Mouse (Mus musculus): ENCODE data around the gene Rab8a. TPM values are rescaled to one million over a fixed set of nuclear protein-coding genes. Genes with fewer than 3 reads are reported as not detected.

Rab8a gene
- polyA plus RNA-seq, 1 experiment from 2014 or later: 69.7 TPM

DNA sequence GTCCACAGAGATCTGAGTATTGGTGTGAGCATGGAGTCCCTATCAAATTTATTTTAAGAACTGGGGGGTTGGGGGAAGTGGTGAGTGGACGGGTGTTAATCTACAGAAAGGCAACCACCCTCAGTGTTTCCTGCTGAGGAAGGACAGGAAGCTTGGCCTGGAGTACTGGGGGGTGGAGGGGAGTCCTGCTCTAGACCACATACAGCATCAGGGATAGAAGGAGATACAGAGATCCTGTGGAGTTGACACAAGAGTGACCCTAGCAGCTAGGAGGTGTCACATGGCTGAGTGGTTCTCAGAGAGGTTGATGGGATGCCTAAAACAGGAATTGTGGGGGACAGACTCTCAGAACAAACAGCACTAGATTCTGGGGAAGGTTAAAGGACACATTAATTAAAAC is 27.5 kb upstream of the Rab8a start:
- H3K27me3 ChIP-seq: peaks cover 52% of the 10 kb centered on the region
- no peak overlapping the region for H3K27ac ChIP-seq (replicated peaks)
- 6% methylated on average over 1 of the region's 1 CpGs for WGBS (ENCODE audit: insufficient replicate concordance)
- no peak overlapping the region for H3K4me3 ChIP-seq (replicated peaks)
- H3K4me2 ChIP-seq: no peak overlapping the region
- no peak overlapping the region for H3K9ac ChIP-seq
- H3K36me3 ChIP-seq (replicated peaks): peaks cover 2% of the 10 kb centered on the region; the same call in 1 of the 2 replicates
- peaks cover 25% of the 10 kb centered on the region for H3K4me1 ChIP-seq (replicated peaks)
- peak; percentile 20; the same call in 1 of the 2 replicates for ATAC-seq (ENCODE audit: insufficient read depth)
- H3K9me3 ChIP-seq (replicated peaks): no peaks in the 10 kb centered on the region

DNA sequence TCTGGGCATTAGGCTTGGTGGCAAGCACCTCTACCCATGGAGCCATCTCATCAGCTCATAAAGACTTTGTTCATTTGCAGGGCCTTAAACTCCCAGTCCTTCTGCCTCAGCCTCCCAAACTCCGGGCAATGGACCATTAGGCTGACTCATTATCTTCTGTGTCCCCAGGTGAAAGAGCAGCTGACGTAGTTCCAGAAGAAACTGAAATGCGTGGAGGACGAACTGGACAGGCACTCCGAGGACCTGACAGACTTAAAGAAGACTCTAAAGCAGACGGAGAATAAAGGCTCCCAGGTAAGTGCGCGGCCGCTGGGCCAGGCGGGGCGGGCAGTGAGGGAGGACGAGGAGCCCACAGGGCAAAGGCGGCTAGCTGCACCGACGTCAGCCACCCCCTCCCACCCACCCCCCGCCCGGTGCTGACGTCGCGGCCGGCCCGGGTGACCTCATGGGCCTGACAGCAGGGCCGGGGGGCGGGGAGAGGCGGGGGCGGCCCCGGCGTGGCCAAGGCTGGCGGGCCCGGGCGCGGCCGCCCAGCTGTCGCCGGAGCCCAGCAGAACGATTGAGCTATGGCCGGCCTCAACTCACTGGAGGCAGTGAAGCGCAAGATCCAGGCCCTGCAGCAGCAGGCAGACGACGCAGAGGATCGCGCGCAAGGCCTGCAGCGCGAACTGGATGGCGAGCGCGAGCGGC is 26.1 kb upstream of the Rab8a start, which contains the start of gene Tpm4:
Tpm4 (plus strand) TSS at position 220 of the 690 bp plus-strand sequence.
- Histone ChIP-seq H3K4me2 (peak within 1 kb of the TSS; percentile 72), H3K4me3 (replicated peaks) (peak within 1 kb of the TSS; percentile 63), H3K9ac (peak within 1 kb of the TSS; percentile 59), H3K27me3 (peaks cover 52% of the 10 kb centered on the region), H3K36me3 (replicated peaks) (peaks cover 16% of the 10 kb centered on the region), H3K4me1 (replicated peaks) (peaks cover 25% of the 10 kb centered on the region), H3K27ac (replicated peaks) (peak within 1 kb of the TSS; percentile 78), H3K9me3 (replicated peaks) (no peaks in the 10 kb centered on the region)
- 2% methylated on average over 49 of the region's 49 CpGs for WGBS (ENCODE audit: insufficient replicate concordance)
- ATAC-seq (ENCODE audit: insufficient read depth): peak; percentile 69

DNA sequence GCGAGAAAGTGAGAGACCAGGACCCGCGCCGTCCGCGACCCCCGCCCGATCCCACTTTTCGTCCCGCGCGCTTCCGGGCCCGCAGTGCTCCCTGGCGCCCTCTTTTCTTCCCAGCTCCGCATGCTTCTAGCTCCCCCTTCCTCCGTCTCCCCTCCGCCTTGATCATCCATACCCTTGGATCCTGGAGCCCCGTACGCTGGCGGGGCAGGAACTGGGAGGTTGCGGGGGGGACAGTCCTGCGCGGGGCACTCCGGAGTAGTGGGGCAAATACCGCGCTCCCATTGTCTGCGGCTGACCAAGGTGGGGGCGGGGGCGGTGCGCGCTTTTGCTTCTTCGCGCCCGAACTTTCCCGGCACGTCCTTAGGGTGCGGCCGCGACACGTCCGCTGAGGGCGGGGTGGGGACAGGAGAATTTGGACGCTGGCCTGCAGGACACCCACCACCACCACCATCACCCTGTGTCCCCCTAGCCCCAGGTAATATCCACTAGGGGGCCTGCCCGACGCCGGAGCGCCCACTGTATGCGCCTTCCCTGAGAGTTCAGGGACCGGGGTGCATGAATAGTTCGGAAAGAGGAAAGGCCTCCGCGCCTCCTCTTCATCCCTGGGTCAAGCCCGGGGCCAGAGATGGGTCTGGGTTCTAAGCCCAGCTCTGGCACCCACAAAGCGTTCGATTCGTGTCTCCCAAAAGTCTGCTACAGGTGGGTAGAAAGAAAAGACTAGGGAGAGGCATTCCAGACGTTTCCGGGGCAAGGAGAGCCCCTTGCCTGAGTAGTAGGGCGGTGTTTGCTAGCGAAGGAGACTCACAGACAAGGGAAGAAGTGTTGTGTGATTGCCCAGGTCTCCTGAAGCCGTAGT is 25.3 kb upstream of the Rab8a start:
- Histone ChIP-seq H3K9ac (peak overlapping the region; percentile 59), H3K4me2 (peak overlapping the region; percentile 72), H3K27ac (replicated peaks) (peak overlapping the region; percentile 78), H3K27me3 (peaks cover 52% of the 10 kb centered on the region), H3K9me3 (replicated peaks) (no peaks in the 10 kb centered on the region), H3K4me3 (replicated peaks) (peak overlapping the region; percentile 63), H3K4me1 (replicated peaks) (peaks cover 25% of the 10 kb centered on the region), H3K36me3 (replicated peaks) (peaks cover 22% of the 10 kb centered on the region)
- under 1% methylated on average over 62 of the region's 62 CpGs for WGBS (ENCODE audit: insufficient replicate concordance)
- peak; percentile 48 for ATAC-seq (ENCODE audit: insufficient read depth)

DNA sequence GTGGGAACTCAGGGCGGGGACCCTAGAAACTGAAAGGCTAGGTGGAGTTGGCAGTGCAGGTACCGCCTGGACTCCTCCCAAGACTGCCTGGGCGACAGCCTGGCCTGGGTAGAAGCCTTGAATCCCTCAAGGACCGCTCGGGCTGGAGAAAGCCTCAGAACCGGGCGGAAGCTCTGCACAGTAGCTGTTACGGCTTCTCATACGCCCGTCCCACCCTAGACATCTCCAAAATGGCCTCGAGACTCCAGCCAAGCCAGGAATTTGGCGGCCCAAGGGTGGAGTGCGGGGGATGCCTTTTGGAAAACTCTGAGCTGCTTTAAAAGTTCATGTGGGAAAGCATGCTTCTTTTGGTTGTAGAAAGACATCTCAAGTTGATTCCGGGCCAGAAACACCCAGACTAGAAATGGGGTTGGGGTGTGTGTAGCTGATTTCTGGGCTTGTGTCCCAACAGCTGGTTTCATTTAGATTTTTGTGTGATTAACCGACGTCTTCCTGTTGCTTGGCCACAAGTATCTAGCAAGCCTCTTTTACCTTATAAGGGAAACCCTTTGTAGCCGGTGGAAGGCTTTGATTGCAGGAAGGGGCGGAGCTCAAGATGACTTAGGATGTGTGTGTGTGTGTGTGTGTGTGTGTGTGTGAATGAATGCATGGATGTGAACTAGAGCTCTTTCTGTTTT is 24.6 kb upstream of the Rab8a start:
- Histone ChIP-seq H3K27ac (replicated peaks) (peak overlapping the region; percentile 78), H3K9me3 (replicated peaks) (no peaks in the 10 kb centered on the region), H3K4me1 (replicated peaks) (peaks cover 25% of the 10 kb centered on the region), H3K36me3 (replicated peaks) (peaks cover 25% of the 10 kb centered on the region), H3K4me3 (replicated peaks) (peak overlapping the region; percentile 63), H3K4me2 (peak overlapping the region; percentile 72), H3K9ac (peak overlapping the region; percentile 59), H3K27me3 (peaks cover 52% of the 10 kb centered on the region)
- no peak for ATAC-seq (ENCODE audit: insufficient read depth)
- WGBS (ENCODE audit: insufficient replicate concordance): 1% methylated on average over 18 of the region's 18 CpGs

DNA sequence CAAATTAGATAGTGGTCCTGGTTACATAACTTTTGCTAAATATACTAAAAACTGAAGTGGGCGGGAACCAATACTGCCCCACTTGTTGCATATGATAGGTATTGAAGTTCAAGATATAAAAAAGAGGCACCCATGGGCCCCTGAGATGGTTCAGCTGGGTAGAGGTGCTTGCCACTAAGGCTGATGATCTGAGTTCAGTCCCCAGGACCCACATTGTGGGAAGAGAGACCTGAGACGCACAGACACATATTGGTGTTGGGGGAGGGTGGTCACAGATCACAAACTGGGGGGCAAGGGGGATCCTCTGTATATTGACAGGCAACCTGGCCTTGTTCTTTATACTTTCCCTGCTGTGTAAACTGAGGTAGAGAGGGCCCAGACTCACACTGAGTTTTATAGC is 23.6 kb upstream of the Rab8a start:
- WGBS (ENCODE audit: insufficient replicate concordance): 65% methylated on average over 2 of the region's 2 CpGs
- Histone ChIP-seq H3K9me3 (replicated peaks) (no peaks in the 10 kb centered on the region), H3K27ac (replicated peaks) (no peak overlapping the region), H3K4me1 (replicated peaks) (peaks cover 25% of the 10 kb centered on the region), H3K9ac (no peak overlapping the region), H3K36me3 (replicated peaks) (peaks cover 30% of the 10 kb centered on the region), H3K27me3 (peaks cover 52% of the 10 kb centered on the region), H3K4me2 (no peak overlapping the region), H3K4me3 (replicated peaks) (no peak overlapping the region)
- no peak for ATAC-seq (ENCODE audit: insufficient read depth)

DNA sequence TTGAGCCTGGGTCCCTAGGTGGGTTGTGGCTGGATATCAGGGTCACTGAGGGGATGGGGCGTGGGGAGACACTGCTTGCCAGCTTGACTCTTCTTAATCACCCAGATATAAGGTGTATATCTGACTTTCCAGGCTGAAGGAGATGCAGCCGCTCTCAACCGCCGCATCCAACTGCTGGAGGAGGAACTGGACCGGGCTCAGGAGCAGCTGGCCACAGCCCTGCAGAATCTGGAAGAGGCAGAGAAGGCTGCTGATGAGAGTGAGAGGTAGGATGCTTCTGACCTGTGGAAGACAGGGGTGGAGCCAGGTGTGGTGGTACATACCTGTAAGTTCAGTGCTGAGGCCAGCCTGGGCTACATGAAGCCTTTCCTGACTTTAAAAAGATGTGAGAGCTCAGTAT is 22.5 kb upstream of the Rab8a start:
- H3K27me3 ChIP-seq: peaks cover 50% of the 10 kb centered on the region
- WGBS (ENCODE audit: insufficient replicate concordance): 81% methylated on average over 5 of the region's 5 CpGs
- H3K9me3 ChIP-seq (replicated peaks): no peaks in the 10 kb centered on the region
- no peak overlapping the region for H3K4me2 ChIP-seq
- H3K9ac ChIP-seq: no peak overlapping the region
- H3K27ac ChIP-seq (replicated peaks): no peak overlapping the region
- no peak for ATAC-seq (ENCODE audit: insufficient read depth)
- H3K4me1 ChIP-seq (replicated peaks): peaks cover 25% of the 10 kb centered on the region
- H3K36me3 ChIP-seq (replicated peaks): peaks cover 35% of the 10 kb centered on the region
- no peak overlapping the region for H3K4me3 ChIP-seq (replicated peaks)

DNA sequence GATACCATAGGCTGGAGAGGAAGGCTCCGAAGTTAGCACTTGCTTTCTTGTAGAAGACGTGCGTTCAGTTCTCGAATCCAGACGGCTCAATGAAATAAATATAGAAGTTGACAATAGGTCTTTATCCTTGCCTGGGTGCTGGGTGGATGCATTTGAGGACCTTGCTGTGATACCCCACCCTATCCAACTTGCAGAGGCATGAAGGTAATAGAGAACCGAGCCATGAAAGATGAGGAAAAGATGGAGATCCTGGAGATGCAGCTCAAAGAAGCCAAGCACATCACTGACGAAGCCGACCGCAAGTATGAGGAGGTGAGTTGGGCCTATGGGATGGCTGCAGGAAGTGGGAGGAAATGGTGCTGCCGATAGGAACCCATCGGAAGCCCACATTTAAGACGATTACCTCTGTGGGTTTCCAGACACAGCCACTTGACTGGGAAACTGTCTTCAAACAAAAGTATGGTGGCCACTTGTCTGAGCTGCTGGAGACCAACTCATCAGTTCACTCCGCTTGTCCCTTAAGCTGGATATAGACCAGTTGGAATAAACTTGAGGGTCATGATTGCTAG is 17.7 kb upstream of the Rab8a start:
- no peak overlapping the region for H3K27ac ChIP-seq (replicated peaks)
- H3K4me1 ChIP-seq (replicated peaks): peaks cover 26% of the 10 kb centered on the region
- no peak overlapping the region for H3K4me2 ChIP-seq
- peaks cover 58% of the 10 kb centered on the region for H3K36me3 ChIP-seq (replicated peaks)
- no peak overlapping the region for H3K4me3 ChIP-seq (replicated peaks)
- H3K27me3 ChIP-seq: peaks cover 1% of the 10 kb centered on the region; the same call in 1 of the 2 replicates
- ATAC-seq (ENCODE audit: insufficient read depth): no peak
- WGBS (ENCODE audit: insufficient replicate concordance): 58% methylated on average over 13 of the region's 13 CpGs
- no peak overlapping the region for H3K9ac ChIP-seq
- H3K9me3 ChIP-seq (replicated peaks): no peaks in the 10 kb centered on the region

DNA sequence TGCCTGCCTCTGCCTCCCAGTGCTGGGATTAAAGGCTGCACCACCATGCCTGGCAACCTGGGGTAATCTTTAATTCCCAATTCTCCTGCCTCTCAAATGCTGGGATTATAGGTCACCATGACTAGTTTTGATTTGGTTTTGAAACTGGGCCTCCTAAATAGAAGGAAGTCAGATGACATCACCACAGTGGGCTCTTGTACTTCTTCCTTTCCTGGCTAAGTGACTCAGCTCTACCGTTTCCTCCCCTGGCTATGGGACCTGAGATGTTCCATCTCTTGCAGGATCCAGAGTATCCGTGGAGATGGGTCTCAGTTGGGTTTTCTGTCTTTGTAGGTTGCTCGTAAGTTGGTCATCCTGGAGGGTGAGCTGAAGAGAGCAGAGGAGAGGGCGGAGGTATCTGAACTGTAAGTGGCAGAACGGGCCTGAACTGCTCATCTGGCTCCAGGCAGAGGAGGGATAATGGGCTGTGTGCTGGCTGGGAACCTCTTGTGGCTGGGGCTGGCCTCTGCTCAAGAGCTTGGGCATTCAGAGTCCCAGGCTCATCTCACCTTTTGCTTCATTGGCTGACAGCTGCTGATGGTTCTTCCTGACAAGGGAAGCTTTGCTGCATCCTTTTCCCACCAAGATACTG is 16.5 kb upstream of the Rab8a start:
- no peak for ATAC-seq (ENCODE audit: insufficient read depth)
- 48% methylated on average over 5 of the region's 5 CpGs for WGBS (ENCODE audit: insufficient replicate concordance)
- H3K4me2 ChIP-seq: no peak overlapping the region
- H3K4me3 ChIP-seq (replicated peaks): no peak overlapping the region
- peaks cover 55% of the 10 kb centered on the region for H3K36me3 ChIP-seq (replicated peaks)
- no peak overlapping the region for H3K27ac ChIP-seq (replicated peaks)
- no peaks in the 10 kb centered on the region for H3K27me3 ChIP-seq
- H3K9me3 ChIP-seq (replicated peaks): no peaks in the 10 kb centered on the region
- H3K9ac ChIP-seq: no peak overlapping the region
- peaks cover 26% of the 10 kb centered on the region for H3K4me1 ChIP-seq (replicated peaks)

DNA sequence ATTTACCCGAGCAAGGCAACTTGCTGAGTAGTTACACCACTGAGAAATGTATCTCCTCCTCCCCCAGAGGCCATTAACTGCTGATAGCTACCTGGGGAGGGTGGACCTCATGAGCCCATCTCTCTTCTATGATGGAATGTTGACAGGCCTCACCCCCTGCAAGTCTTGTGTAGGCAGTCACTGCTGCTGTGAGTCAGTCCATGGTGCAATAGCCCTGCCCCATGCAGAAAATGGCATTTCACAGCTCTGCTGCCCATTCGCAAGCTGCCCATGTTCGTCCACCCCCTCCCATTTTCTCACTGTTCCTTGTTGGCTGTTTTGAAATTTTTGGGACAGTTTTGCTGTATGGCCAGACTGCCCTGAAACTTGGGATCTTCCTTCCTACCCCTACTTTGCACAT is 15.5 kb upstream of the Rab8a start:
- H3K4me3 ChIP-seq (replicated peaks): no peak overlapping the region
- H3K4me1 ChIP-seq (replicated peaks): peaks cover 26% of the 10 kb centered on the region
- ATAC-seq (ENCODE audit: insufficient read depth): no peak
- H3K36me3 ChIP-seq (replicated peaks): peaks cover 55% of the 10 kb centered on the region
- no peaks in the 10 kb centered on the region for H3K9me3 ChIP-seq (replicated peaks)
- H3K9ac ChIP-seq: no peak overlapping the region
- no peak overlapping the region for H3K4me2 ChIP-seq
- H3K27ac ChIP-seq (replicated peaks): peak overlapping the region; percentile 38; the same call in 1 of the 2 replicates
- whole genome bisulfite sequencing (ENCODE audit: insufficient replicate concordance): 69% methylated on average over 3 of the region's 3 CpGs
- no peaks in the 10 kb centered on the region for H3K27me3 ChIP-seq

DNA sequence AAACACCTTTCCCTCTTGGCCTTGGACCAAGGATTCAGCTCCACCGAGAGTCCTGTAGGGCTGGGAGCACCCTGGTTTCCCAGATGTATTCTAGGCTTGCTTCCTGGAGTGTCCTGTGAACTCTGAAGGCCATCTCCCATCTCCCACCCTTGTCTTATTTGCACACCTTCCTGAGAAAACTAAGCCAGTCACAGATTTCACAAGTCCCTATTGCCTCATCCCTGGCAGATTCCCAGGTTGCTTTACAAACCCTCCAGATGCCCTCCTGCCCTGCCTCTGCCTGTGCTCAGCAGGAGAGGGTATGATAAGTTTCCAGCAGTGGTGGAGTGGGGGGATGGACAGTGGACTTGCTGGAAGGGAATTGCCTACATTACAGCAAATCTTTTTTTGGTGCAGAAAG is 14.9 kb upstream of the Rab8a start:
- Histone ChIP-seq H3K36me3 (replicated peaks) (peaks cover 59% of the 10 kb centered on the region), H3K4me3 (replicated peaks) (no peak overlapping the region), H3K4me2 (no peak overlapping the region), H3K9ac (no peak overlapping the region), H3K9me3 (replicated peaks) (no peaks in the 10 kb centered on the region), H3K27me3 (no peaks in the 10 kb centered on the region), H3K4me1 (replicated peaks) (peaks cover 26% of the 10 kb centered on the region), H3K27ac (replicated peaks) (peak overlapping the region; percentile 38; the same call in 1 of the 2 replicates)
- 55% methylated on average over 1 of the region's 1 CpGs for WGBS (ENCODE audit: insufficient replicate concordance)
- ATAC-seq (ENCODE audit: insufficient read depth): peak; percentile 65

All from liver, embryonic 15.5 days (tissue).